Mouse (Mus musculus) induced T-regulatory cell, adult 2 months (primary cell): ENCODE results near the gene Serpinb9e.
"Not testable (repeated sequence)": the region's sequence is repeated elsewhere in the genome, so short reads cannot be mapped to it uniquely, and the experiment has no call there.

Source experiments
- DNase-seq: peaks from one replicate; pipeline ENCODE4 v3.0.0-alpha.2; 2012; ENCODE audit warnings: low read depth

Gene Serpinb9e

DNA sequence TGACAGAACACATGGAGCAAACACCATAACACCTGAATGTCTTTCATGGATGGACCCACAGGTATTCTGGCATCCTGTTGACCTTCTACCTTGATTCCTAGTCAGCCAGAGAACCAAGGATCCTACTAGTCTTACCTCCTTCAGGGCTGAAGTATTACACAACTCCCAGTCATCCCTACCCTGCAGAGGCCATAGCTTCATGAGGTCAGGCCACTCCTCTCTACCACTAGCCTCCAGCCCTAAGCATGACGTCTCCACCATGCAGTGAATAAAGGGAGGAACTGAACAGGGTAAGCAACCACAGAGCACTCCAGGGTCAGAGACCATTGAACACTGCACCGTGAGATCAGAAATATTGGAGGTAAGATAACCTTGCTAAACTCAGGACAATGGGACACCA is at the start of gene Serpinb9e:
Serpinb9e (plus strand) TSS at position 301 of the 400 bp plus-strand sequence.
- not testable (repeated sequence) for DNase-seq

DNA sequence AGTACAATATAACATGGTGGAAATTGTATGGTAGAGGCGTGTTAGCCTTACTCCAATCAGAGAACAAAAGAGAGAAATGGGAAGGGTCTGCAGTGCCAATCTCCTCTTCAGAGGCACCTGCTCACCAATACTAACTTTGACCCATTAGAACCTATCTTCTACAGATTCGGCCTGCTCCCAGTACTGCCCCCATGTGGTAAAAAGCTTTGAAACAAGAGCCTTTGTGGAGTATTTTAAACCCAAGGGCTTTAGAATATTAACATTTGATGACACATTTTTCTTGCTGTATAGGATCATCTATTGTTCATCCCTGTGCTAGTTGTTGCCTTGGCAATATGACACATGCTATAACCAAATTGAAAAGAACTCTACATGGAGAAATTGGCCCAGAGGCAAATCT is 49.7 kb upstream of the Serpinb9e start:
- DNase-seq, result peak; percentile 8

DNA sequence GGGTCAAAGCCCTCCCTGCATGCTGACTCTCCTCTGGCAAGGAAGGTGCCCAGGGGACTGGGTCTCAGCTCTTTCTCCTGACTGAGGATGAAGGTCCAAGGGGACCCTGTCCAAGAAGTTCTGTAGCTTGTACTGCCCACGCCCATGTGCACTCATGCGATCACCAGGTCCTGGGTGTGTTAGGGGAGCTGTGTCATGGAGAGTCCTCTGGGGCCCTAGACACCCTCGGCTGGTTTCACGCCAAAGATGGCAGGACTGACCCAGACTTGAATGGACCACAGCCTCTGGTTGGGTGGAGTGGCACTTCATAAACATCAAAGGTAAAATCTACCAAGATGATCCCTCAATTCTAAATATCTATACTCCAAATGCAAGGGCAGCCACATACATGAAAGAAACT is 59.2 kb downstream of the Serpinb9e start:
- DNase-seq, result not testable (repeated sequence)
